Mouse (Mus musculus): ENCODE measurements around the gene Myo1c.

GRCm38 (mm10) chr11:75703748-75704147, 53.4 kb downstream of the Myo1c start:
- TF ChIP-seq POLR2A (IDR thresholded peaks at IDR 0.05; ENCODE audit: borderline replicate concordance, extremely low read depth, insufficient read depth, insufficient read length, poor library complexity, severe bottlenecking) (no peak), CTCF (IDR thresholded peaks at IDR 0.05; ENCODE audit: borderline replicate concordance, extremely low read depth, insufficient read depth, insufficient read length) (no peak)
